9 mouse cellular contexts compared by ENCODE assay signal in genomic region chr17:46879841-46880311, GRCm38 (mm10). TPM values are rescaled to one million over a fixed set of nuclear protein-coding genes. Genes with fewer than 3 reads are reported as not detected.
A peak's percentile ranks its signal among the peaks of the same experiment; 100 is the strongest.
DNase-seq lines count a peak whose midpoint lies in the region; ATAC-seq and TF ChIP-seq lines count a peak whose summit lies in the region.
"Had no signal": no experiment of that assay in that cellular context is flagged by ENCODE, and none has a peak within 500 bp of the region (broad histone marks: within the 10 kb centered on the region; RNA-seq: fewer than 3 reads in every experiment).

No protein-coding gene starts in this region.

- no peak overlapping the region for H3K27ac ChIP-seq in hindbrain, embryonic 11.5 days (ENCODE audit: low read depth, low read length)
- no peak overlapping the region for H3K27ac ChIP-seq in hindbrain, embryonic 10.5 days
- H3K27ac ChIP-seq in embryonic facial prominence, embryonic 15.5 days (replicated peaks), result peak overlapping the region; percentile 34
- H3K27ac ChIP-seq in midbrain, embryonic 13.5 days, result no peak overlapping the region

- no peaks in the 10 kb centered on the region for H3K36me3 ChIP-seq in hindbrain, embryonic 11.5 days (ENCODE audit: control insufficient read depth, insufficient read depth, low read length)
- H3K36me3 ChIP-seq in hindbrain, embryonic 10.5 days, result no peaks in the 10 kb centered on the region
- H3K36me3 ChIP-seq in embryonic facial prominence, embryonic 15.5 days, result no peaks in the 10 kb centered on the region
- no peaks in the 10 kb centered on the region for H3K36me3 ChIP-seq in midbrain, embryonic 13.5 days

- H3K9ac ChIP-seq in hindbrain, embryonic 11.5 days (ENCODE audit: low read depth, low read length), result no peak overlapping the region
- no peak overlapping the region for H3K9ac ChIP-seq in embryonic facial prominence, embryonic 15.5 days
- H3K9ac ChIP-seq in midbrain, embryonic 13.5 days (replicated peaks), result no peak overlapping the region

- no peaks in the 10 kb centered on the region for H3K9me3 ChIP-seq in hindbrain, embryonic 11.5 days (ENCODE audit: control insufficient read depth, low read length)
- H3K9me3 ChIP-seq in hindbrain, embryonic 10.5 days, result no peaks in the 10 kb centered on the region
- no peaks in the 10 kb centered on the region for H3K9me3 ChIP-seq in embryonic facial prominence, embryonic 15.5 days (replicated peaks)
- no peaks in the 10 kb centered on the region for H3K9me3 ChIP-seq in midbrain, embryonic 13.5 days

- H3K4me2 ChIP-seq in hindbrain, embryonic 11.5 days (replicated peaks; ENCODE audit: low read depth, low read length), result no peak overlapping the region
- no peak overlapping the region for H3K4me2 ChIP-seq in embryonic facial prominence, embryonic 15.5 days (replicated peaks)
- no peak overlapping the region for H3K4me2 ChIP-seq in midbrain, embryonic 13.5 days (replicated peaks)

- DNase-seq in hindbrain, embryonic 11.5 days (ENCODE audit: low spot score), result no peak
- DNase-seq in hindbrain, embryonic 10.5 days (ENCODE audit: low spot score), result no peak
- peak; percentile 72 for DNase-seq in heart, postnatal 4 days
- no peak for DNase-seq in lung, adult 2 months
- no peak for DNase-seq in thymus, adult 18-20 months
- no peak for DNase-seq in cerebellum, adult 11-12 months

- TF ChIP-seq POLR2A in lung, adult 2 months (IDR thresholded peaks at IDR 0.05; ENCODE audit: borderline replicate concordance, extremely low read depth, low read depth, low read length), result peak; percentile 4; the same call in 1 of the 2 replicates

- TF ChIP-seq CTCF in lung, adult 2 months (IDR thresholded peaks at IDR 0.05; ENCODE audit: insufficient read depth, low read length), result no peak

- H3K4me3 ChIP-seq in hindbrain, embryonic 11.5 days (ENCODE audit: low read depth, low read length), result no peak overlapping the region
- H3K4me3 ChIP-seq in hindbrain, embryonic 10.5 days, result no peak overlapping the region
- H3K4me3 ChIP-seq in embryonic facial prominence, embryonic 15.5 days (replicated peaks), result no peak overlapping the region
- no peak overlapping the region for H3K4me3 ChIP-seq in lung, adult 2 months (replicated peaks; ENCODE audit: extremely low read depth, low read depth, low read length)
- H3K4me3 ChIP-seq in midbrain, embryonic 13.5 days (replicated peaks), result no peak overlapping the region

- 0 out of 2 replicates have a peak, but pooled peaks have one; percentile 43 for ATAC-seq in hindbrain, embryonic 11.5 days (ENCODE audit: low FRiP score)
- ATAC-seq in embryonic facial prominence, embryonic 15.5 days (ENCODE audit: insufficient number of reproducible peaks, low FRiP score, low TSS enrichment, low read depth), result peak; percentile 29; the same call in 1 of the 2 replicates
- no peak for ATAC-seq in midbrain, embryonic 13.5 days

- no peaks in the 10 kb centered on the region for H3K4me1 ChIP-seq in hindbrain, embryonic 11.5 days (replicated peaks; ENCODE audit: control insufficient read depth, insufficient read depth, low read length)
- H3K4me1 ChIP-seq in hindbrain, embryonic 10.5 days (replicated peaks), result peaks cover 20% of the 10 kb centered on the region; the same call in 1 of the 2 replicates
- H3K4me1 ChIP-seq in embryonic facial prominence, embryonic 15.5 days, result peaks cover 19% of the 10 kb centered on the region
- H3K4me1 ChIP-seq in lung, adult 2 months (ENCODE audit: control insufficient read depth, insufficient read depth, low read length), result peaks cover 9% of the 10 kb centered on the region
- peaks cover 10% of the 10 kb centered on the region; the same call in 1 of the 2 replicates for H3K4me1 ChIP-seq in midbrain, embryonic 13.5 days (replicated peaks)

- no peaks in the 10 kb centered on the region for H3K27me3 ChIP-seq in hindbrain, embryonic 11.5 days (ENCODE audit: control insufficient read depth, insufficient read depth, low read length)
- H3K27me3 ChIP-seq in hindbrain, embryonic 10.5 days (ENCODE audit: insufficient read depth, poor library complexity, severe bottlenecking), result no peaks in the 10 kb centered on the region
- H3K27me3 ChIP-seq in embryonic facial prominence, embryonic 15.5 days, result no peaks in the 10 kb centered on the region
- H3K27me3 ChIP-seq in midbrain, embryonic 13.5 days, result no peaks in the 10 kb centered on the region

- WGBS in hindbrain, embryonic 11.5 days, result 56% methylated on average over 14 of the region's 14 CpGs
- 68% methylated on average over 14 of the region's 14 CpGs for WGBS in hindbrain, embryonic 10.5 days
- WGBS in embryonic facial prominence, embryonic 15.5 days, result 27% methylated on average over 14 of the region's 14 CpGs
- WGBS in lung, adult 2 months, result 18% methylated on average over 14 of the region's 14 CpGs
- 69% methylated on average over 14 of the region's 14 CpGs for WGBS in midbrain, embryonic 13.5 days

RNA-seq across cellular contexts. Expression of gene Tbcc, which starts 10.6 kb away (rescaled TPM):
- polyA plus RNA-seq in hindbrain, embryonic 11.5 days (2014; fragmentation: Nextera tagmentation; extraction: Ambion mirVana), result 74.1 and 84.3 TPM in 2 replicates
- polyA plus RNA-seq in hindbrain, embryonic 10.5 days (2016; fragmentation: Nextera tagmentation; extraction: Ambion mirVana), result 55.1 and 80.2 TPM in 2 replicates
- polyA plus RNA-seq in embryonic facial prominence, embryonic 15.5 days (2015; fragmentation: Nextera tagmentation; extraction: Ambion mirVana), result 59.7 and 62.7 TPM in 2 replicates
- 10 to 100 TPM; 23.5 to 26.2 TPM for total RNA-seq in heart, postnatal 4 days (2021)
- 17.9 and 20.8 TPM in 2 replicates for polyA plus RNA-seq in lung, adult 2 months (2012; rRNA removed)
- 56.6 and 68.3 TPM in 2 replicates for polyA plus RNA-seq in midbrain, embryonic 13.5 days (2015; fragmentation: Nextera tagmentation; extraction: Ambion mirVana)

RNA-seq across cellular contexts. Expression of gene Bicral, which starts 21.6 kb away (rescaled TPM):
- 5.5 and 7.1 TPM in 2 replicates for polyA plus RNA-seq in hindbrain, embryonic 11.5 days (2014; fragmentation: Nextera tagmentation; extraction: Ambion mirVana)
- 3.8 and 4.2 TPM in 2 replicates for polyA plus RNA-seq in hindbrain, embryonic 10.5 days (2016; fragmentation: Nextera tagmentation; extraction: Ambion mirVana)
- polyA plus RNA-seq in embryonic facial prominence, embryonic 15.5 days (2015; fragmentation: Nextera tagmentation; extraction: Ambion mirVana), result 4.5 and 5.3 TPM in 2 replicates
- 10 to 100 TPM; 11.8 to 14.0 TPM for total RNA-seq in heart, postnatal 4 days (2021)
- polyA plus RNA-seq in lung, adult 2 months (2012; rRNA removed), result 11.8 and 16.3 TPM in 2 replicates
- polyA plus RNA-seq in midbrain, embryonic 13.5 days (2015; fragmentation: Nextera tagmentation; extraction: Ambion mirVana), result 9.4 and 9.6 TPM in 2 replicates

RNA-seq across cellular contexts. Expression of gene Prph2, which starts 30.4 kb away (rescaled TPM):
- polyA plus RNA-seq in hindbrain, embryonic 11.5 days (2014; fragmentation: Nextera tagmentation; extraction: Ambion mirVana), result not detected in 2 replicates
- not detected in 2 replicates for polyA plus RNA-seq in hindbrain, embryonic 10.5 days (2016; fragmentation: Nextera tagmentation; extraction: Ambion mirVana)
- not detected in 2 replicates for polyA plus RNA-seq in embryonic facial prominence, embryonic 15.5 days (2015; fragmentation: Nextera tagmentation; extraction: Ambion mirVana)
- total RNA-seq in heart, postnatal 4 days (2021), result not detected
- polyA plus RNA-seq in lung, adult 2 months (2012; rRNA removed), result not detected in 2 replicates
- not detected in 2 replicates for polyA plus RNA-seq in midbrain, embryonic 13.5 days (2015; fragmentation: Nextera tagmentation; extraction: Ambion mirVana)
- polyA plus RNA-seq: limb, embryonic 11.5 days had no signal
